Mouse (Mus musculus) testis, adult 2 months (tissue): ENCODE data around the gene Prdm12.

Experiments
- CTCF ChIP-seq: fragments of 200-500 bp; IDR thresholded peaks from 2 replicates; pipeline ENCODE4 v1.5.1; 2012; ENCODE audit warnings: low read depth, mild to moderate bottlenecking, inconsistent platforms, low read length, moderate library complexity; ENCODE audit not compliant: control insufficient read depth, insufficient read depth, insufficient replicate concordance
- POLR2A ChIP-seq: fragments of 200-500 bp; IDR thresholded peaks from 2 replicates; pipeline ENCODE4 v1.6.1; 2012; ENCODE audit warnings: low read depth, mild to moderate bottlenecking, inconsistent platforms, low read length, moderate library complexity; ENCODE audit not compliant: control insufficient read depth

DNA sequence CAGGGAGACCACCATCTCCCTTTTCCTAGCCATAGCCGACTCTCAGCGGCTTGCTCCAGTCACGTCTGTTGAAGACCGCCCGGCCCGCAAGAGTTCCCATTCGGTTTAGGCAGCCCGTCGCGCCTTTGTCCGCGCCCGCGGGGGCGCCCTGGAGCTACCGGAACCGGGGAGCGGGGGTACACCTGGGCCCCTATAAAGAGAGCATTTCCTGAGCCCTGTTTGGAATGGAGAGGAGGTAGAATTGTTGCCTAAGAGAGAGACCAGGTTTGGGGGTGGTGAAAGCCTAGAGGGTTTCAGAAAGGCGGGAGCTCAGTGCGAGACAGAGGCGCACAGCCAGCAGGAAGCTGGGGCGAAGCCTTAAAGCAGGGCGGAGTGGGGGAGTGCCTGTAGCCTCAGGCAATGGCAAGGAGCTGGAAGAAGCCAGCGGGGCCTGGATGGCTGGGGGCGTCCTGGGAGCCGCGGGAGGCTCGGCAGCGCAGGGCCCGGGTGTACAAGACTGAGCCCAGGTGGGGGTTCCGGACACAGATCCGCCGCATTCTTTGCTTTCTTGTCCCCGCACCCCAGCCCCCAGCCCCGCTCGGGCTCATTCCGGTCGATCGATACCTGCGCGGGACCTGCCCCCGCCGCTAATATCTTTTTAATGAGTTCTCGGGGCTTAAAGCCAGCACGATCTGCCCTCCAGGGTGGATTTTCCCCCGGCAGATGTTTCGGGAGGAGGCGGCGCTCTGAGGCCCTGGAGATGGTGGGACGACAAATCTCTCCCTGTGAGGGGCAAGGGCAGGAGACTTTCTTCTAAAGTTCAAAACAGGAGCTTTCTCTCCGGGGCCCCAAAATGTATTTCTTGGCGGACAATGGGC is 4.3 kb upstream of the Prdm12 start:
- TF ChIP-seq CTCF = no peak
- no peak for TF ChIP-seq POLR2A
